Mouse (Mus musculus) splenic B cell, adult 2 months (primary cell): Measurements from ENCODE around the gene Arhgap17.
A peak's percentile ranks its signal among the peaks of the same experiment; 100 is the strongest.

Experiments
- DNase-seq: peaks from one replicate; pipeline ENCODE4 v3.0.0-alpha.2; 2011; ENCODE audit warnings: low read depth, low spot score
- H3K27me3 ChIP-seq: 2 replicates; pipeline ENCODE4 v1.6.1; 2012; ENCODE audit warnings: mild to moderate bottlenecking, low read length, moderate library complexity, mixed read lengths; ENCODE audit not compliant: control insufficient read depth, poor library complexity, insufficient read depth, severe bottlenecking
- H3K36me3 ChIP-seq: 2 replicates; pipeline ENCODE4 v1.6.1; 2012; ENCODE audit warnings: mild to moderate bottlenecking, low read length, moderate library complexity, mixed read lengths; ENCODE audit not compliant: control insufficient read depth, poor library complexity, insufficient read depth, severe bottlenecking

Gene Arhgap17

GRCm38 (mm10) chr7:123251343-123251742, 118.4 kb downstream of the Arhgap17 start:
- no peak for DNase-seq
- no peaks in the 10 kb centered on the region for H3K36me3 ChIP-seq
- H3K27me3 ChIP-seq = no peaks in the 10 kb centered on the region

GRCm38 (mm10) chr7:123248166-123248565, 121.5 kb downstream of the Arhgap17 start:
- no peaks in the 10 kb centered on the region for H3K27me3 ChIP-seq
- no peaks in the 10 kb centered on the region for H3K36me3 ChIP-seq
- no peak for DNase-seq

GRCm38 (mm10) chr7:123246504-123247084, 123.1 kb downstream of the Arhgap17 start:
- no peaks in the 10 kb centered on the region for H3K36me3 ChIP-seq
- DNase-seq = no peak
- no peaks in the 10 kb centered on the region for H3K27me3 ChIP-seq

GRCm38 (mm10) chr7:123244833-123245232, 124.9 kb downstream of the Arhgap17 start:
- no peak for DNase-seq
- Histone ChIP-seq H3K27me3 (no peaks in the 10 kb centered on the region), H3K36me3 (no peaks in the 10 kb centered on the region)

GRCm38 (mm10) chr7:123242241-123242640, 127.5 kb downstream of the Arhgap17 start:
- DNase-seq = no peak
- no peaks in the 10 kb centered on the region for H3K36me3 ChIP-seq
- H3K27me3 ChIP-seq = no peaks in the 10 kb centered on the region

- no peaks in the 10 kb centered on the region for H3K27me3 ChIP-seq
- no peaks in the 10 kb centered on the region for H3K36me3 ChIP-seq
- DNase-seq = no peak
These were observed 129.7 kb downstream of the Arhgap17 start for GRCm38 (mm10) chr7:123240064-123240463.

- H3K36me3 ChIP-seq = no peaks in the 10 kb centered on the region
- no peaks in the 10 kb centered on the region; the same call in 1 of the 2 replicates for H3K27me3 ChIP-seq
- DNase-seq = no peak
These were observed 131.1 kb downstream of the Arhgap17 start for GRCm38 (mm10) chr7:123238621-123239020.

- Histone ChIP-seq H3K27me3 (no peaks in the 10 kb centered on the region; the same call in 1 of the 2 replicates), H3K36me3 (no peaks in the 10 kb centered on the region)
- peak; percentile 25 for DNase-seq
These were observed 134.3 kb downstream of the Arhgap17 start for GRCm38 (mm10) chr7:123235449-123235848.
